Mouse (Mus musculus) embryonic facial prominence, embryonic 11.5 days (tissue): ENCODE results near the gene Arhgap9. TPM values are rescaled to one million over a fixed set of nuclear protein-coding genes. Genes with fewer than 3 reads are reported as not detected.
"Not testable (repeated sequence)": the region's sequence is repeated elsewhere in the genome, so short reads cannot be mapped to it uniquely, and the experiment has no call there.

Source experiments
- ATAC-seq: fragments of 200-750 bp; cut with Nextera tagmentation; replicated peaks from 2 replicates; pipeline ENCODE4 v1.8.0; 2017; ENCODE audit warnings: low read depth; ENCODE audit not compliant: insufficient number of reproducible peaks, low FRiP score, low TSS enrichment
- DNase-seq: peaks from one replicate; pipeline ENCODE4 v3.0.0-alpha.2; 2015; ENCODE audit warnings: low spot score
- H3K27ac ChIP-seq: fragments of 300-500 bp; sonication (generic); replicated peaks from 2 replicates; pipeline ENCODE4 v1.5.1; 2014; ENCODE audit warnings: mild to moderate bottlenecking, low read depth, low read length, control low read depth
- H3K27me3 ChIP-seq: fragments of 300-500 bp; sonication (generic); 2 replicates; pipeline ENCODE4 v1.6.1; 2014; ENCODE audit warnings: mild to moderate bottlenecking, low read length, moderate library complexity, mixed read lengths; ENCODE audit not compliant: control insufficient read depth, insufficient read depth
- H3K36me3 ChIP-seq: fragments of 300-500 bp; sonication (generic); replicated peaks from 2 replicates; pipeline ENCODE4 v1.6.1; 2014; ENCODE audit warnings: low read depth, mild to moderate bottlenecking, low read length, moderate library complexity, mixed read lengths; ENCODE audit not compliant: control insufficient read depth, insufficient read depth
- H3K4me1 ChIP-seq: fragments of 300-500 bp; sonication (generic); 2 replicates; pipeline ENCODE4 v1.6.1; 2014; ENCODE audit warnings: low read length, mixed read lengths; ENCODE audit not compliant: control insufficient read depth, insufficient read depth
- H3K4me2 ChIP-seq: fragments of 300-500 bp; sonication (generic); 2 replicates; pipeline ENCODE4 v1.6.1; 2014; ENCODE audit warnings: low read depth, mild to moderate bottlenecking, control low read depth, low read length, moderate library complexity
- H3K4me3 ChIP-seq: fragments of 300-500 bp; sonication (generic); 2 replicates; pipeline ENCODE4 v1.5.1; 2014; ENCODE audit warnings: low read depth, low read length, control low read depth
- H3K9ac ChIP-seq: fragments of 300-500 bp; sonication (generic); replicated peaks from 2 replicates; pipeline ENCODE4 v1.6.1; 2014; ENCODE audit warnings: mild to moderate bottlenecking, control low read depth, low read length
- H3K9me3 ChIP-seq: fragments of 300-500 bp; sonication (generic); replicated peaks from 2 replicates; pipeline ENCODE4 v1.6.1; 2016; ENCODE audit warnings: mild to moderate bottlenecking, low read length, inconsistent platforms, mixed read lengths; ENCODE audit not compliant: control insufficient read depth
- WGBS: fragments of 180-500 bp; shearing (Covaris S2); extraction: QIAGEN DNeasy Blood & Tissue Kit; methylation state at CpG from one replicate; pipeline ENCODE4 v1.1.7; 2014; 5-methylcytosine and 5-hydroxymethylcytosine counted together
- polyA plus RNA-seq: library from polyadenylated mRNA; unstranded; fragments of >200 nt; fragmentation: Nextera tagmentation; extraction: Ambion mirVana; gene quantifications from 2 replicates; pipeline ENCODE4 v1.2.1, GENCODE M21; 2014

Arhgap9 gene
- polyA plus RNA-seq, 1 experiment from 2014 or later = 1.8 TPM

DNA sequence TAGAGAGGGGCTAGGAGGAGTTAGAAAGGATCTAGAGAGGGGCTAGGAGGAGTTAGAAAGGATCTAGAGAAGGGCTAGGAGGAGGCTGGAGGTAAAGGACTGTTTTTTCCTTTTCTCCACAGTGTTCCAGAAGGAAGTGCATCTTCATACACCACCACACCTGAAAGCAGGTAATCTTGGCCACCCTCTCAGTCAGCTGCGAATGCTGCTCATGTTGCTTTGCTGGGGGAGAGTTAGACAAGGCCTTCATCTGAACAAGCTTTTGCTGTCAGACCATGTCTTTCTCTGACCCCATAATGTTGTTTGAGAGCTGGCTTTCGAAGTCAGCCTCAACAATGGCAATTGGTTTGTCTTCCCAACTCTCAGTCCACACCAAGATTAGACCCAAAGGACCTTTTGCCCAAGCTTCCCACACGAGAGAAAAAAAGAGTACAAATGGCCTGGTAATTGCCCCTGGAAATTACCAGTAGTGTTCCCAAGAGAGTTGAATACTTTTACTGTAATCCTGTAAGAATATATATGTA is 28.1 kb upstream of the Arhgap9 start:
- H3K9me3 ChIP-seq = no peaks in the 10 kb centered on the region
- no peak overlapping the region for H3K4me3 ChIP-seq
- H3K4me1 ChIP-seq = no peaks in the 10 kb centered on the region; the same call in 1 of the 2 replicates
- H3K27me3 ChIP-seq = no peaks in the 10 kb centered on the region
- H3K9ac ChIP-seq = no peak overlapping the region
- no peak for DNase-seq
- 86% methylated on average over 3 of the region's 3 CpGs for WGBS
- H3K4me2 ChIP-seq = no peak overlapping the region
- H3K36me3 ChIP-seq = peaks cover 29% of the 10 kb centered on the region
- no peak for ATAC-seq
- no peak overlapping the region for H3K27ac ChIP-seq

DNA sequence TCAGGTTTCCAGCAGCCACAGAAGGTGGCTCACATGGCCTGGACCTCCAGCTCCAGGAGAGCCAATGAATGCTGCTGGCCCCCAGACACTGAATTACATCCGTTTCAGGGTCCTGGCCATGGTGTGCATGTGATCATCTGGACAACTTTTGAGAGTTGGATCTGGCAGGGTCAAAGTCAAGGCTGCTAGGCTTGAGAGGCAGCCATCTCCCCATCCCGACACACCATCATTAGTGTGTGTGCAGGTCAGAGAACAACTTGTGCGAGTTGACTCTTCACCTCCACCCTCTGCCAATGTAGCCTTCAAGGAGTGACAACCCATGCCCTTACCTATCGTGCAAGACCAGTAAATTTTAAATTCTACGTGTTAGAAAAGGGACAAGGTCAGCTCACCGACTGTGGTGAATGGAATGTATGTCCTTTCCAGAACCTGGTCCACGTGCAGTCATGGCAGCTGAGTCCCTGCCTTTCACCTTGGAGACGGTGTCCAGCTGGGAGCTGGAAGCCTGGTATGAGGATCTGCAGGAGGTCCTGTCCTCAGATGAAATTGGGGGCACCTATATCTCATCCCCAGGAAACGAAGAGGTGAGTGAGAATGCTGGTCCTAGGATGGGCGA is 26.8 kb upstream of the Arhgap9 start:
- H3K4me3 ChIP-seq = no peak overlapping the region
- H3K36me3 ChIP-seq = peaks cover 29% of the 10 kb centered on the region

DNA sequence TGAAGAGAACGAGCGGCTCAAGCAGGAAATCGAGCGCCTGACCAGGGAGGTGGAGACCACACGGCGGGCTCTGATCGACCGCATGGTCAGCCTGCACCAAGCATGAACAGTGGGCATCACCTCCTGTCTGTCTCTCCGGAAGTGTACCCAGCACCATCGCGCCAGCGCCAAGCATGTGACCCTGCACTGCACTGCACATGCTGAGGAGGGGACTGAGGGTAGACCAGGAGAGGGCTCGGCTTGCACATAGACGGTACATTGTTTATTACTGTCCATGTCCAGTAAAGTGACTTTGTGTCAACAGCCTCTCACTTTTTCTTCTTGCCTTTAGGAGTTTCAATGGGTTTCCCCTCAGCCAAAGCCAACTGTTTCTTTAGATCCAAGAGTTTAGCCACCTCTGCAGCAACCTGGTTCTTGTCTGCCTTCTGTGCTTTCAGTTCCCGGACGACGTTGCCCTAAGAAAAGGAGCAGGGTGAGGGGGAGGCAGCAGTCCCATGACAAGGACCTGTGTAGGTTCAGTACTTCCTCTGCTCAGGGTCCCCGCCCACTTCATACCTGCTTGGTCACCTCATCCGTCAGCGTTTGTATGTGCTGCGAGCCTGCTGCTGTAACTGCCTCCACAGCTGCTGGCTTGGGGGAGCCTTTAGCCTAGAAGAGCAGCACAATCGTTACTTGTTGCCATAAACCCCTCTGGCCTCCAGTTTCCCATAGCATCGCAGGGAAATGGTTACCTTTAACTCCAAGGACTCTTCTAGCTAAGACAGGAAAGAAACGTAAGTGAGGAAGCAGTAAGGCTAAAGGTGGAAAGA is 25.6 kb upstream of the Arhgap9 start:
- H3K9me3 ChIP-seq = no peaks in the 10 kb centered on the region
- peaks cover 29% of the 10 kb centered on the region for H3K36me3 ChIP-seq
- H3K27ac ChIP-seq = no peak overlapping the region
- H3K4me3 ChIP-seq = no peak overlapping the region
- DNase-seq (no peak), ATAC-seq (no peak)
- H3K4me1 ChIP-seq = no peaks in the 10 kb centered on the region
- WGBS = 93% methylated on average over 24 of the region's 24 CpGs
- no peaks in the 10 kb centered on the region for H3K27me3 ChIP-seq
- H3K4me2 ChIP-seq = no peak overlapping the region
- H3K9ac ChIP-seq = no peak overlapping the region

More for the DNA sequence above, 26.8 kb upstream of the Arhgap9 start:
- DNase-seq (no peak), ATAC-seq (no peak)
- H3K9ac ChIP-seq = no peak overlapping the region
- no peaks in the 10 kb centered on the region for H3K9me3 ChIP-seq
- H3K4me1 ChIP-seq = no peaks in the 10 kb centered on the region
- no peaks in the 10 kb centered on the region for H3K27me3 ChIP-seq
- H3K4me2 ChIP-seq = no peak overlapping the region
- WGBS = 91% methylated on average over 10 of the region's 10 CpGs
- H3K27ac ChIP-seq = no peak overlapping the region

DNA sequence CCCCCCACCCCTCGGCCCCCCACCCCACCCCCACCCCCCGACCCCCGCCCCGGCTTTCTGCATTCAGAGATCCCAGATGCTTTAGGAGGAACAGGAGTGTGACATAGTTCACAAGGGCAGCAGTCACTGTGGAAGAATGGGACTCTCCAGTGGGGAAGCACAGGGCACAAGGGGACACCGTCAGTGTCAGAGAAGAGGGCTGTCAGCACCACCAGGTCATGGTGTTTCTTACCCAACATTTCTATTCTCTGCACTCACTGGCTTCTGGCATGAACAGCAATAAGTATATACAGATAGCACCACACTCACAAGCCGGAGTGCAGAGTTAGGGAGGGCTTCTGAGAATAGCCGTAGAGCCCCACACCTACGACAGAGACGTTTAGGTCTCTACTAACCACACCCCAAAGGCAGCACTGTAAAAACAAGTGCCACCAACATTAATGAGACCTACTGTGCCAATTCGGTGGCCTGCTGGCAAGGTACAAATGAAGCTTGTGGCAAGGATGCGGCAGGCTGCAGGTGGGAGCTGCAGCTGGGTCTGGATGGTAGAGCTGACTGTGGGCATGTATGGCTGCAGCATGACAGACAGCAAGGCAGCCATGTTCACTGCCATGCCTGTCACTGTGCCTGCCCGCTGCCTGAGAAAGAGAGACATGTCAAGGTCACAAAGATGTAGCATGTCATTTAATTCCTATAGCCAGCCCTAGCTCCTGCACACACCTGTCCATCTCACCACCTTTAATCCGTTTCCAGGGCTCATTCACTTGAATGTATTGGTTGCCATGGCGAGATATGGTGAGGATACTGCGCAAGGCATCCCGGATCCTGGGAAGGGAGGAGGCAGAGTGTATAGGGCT is 24.5 kb upstream of the Arhgap9 start:
- H3K4me2 ChIP-seq = no peak overlapping the region
- no peak overlapping the region for H3K27ac ChIP-seq
- no peaks in the 10 kb centered on the region for H3K4me1 ChIP-seq
- H3K9ac ChIP-seq = no peak overlapping the region
- no peak for ATAC-seq
- DNase-seq = no peak
- H3K4me3 ChIP-seq = no peak overlapping the region
- peaks cover 32% of the 10 kb centered on the region for H3K36me3 ChIP-seq
- H3K27me3 ChIP-seq = no peaks in the 10 kb centered on the region
- WGBS = 90% methylated on average over 16 of the region's 16 CpGs
- H3K9me3 ChIP-seq = no peaks in the 10 kb centered on the region

DNA sequence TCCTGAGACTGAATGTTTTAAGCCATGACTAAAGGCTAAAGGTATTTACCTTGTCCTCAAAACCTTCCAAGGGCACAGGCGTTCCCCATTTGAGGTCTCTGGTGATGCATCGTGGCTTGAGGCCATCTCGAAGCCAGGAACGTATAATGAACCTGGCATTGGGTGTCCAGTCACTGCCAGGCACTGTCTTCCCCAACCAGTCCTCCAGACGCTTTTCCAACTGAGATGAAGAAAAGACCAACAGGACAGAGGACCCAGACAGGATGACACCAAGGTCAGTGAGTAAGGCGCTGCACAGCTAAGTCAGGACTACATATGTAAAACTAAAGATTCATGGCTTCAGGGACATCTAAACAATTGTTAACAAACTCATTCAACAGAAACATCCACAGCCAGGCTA is 21.4 kb upstream of the Arhgap9 start:
- Histone ChIP-seq H3K4me2 (no peak overlapping the region), H3K9me3 (no peaks in the 10 kb centered on the region), H3K4me1 (no peaks in the 10 kb centered on the region), H3K27me3 (no peaks in the 10 kb centered on the region), H3K4me3 (no peak overlapping the region), H3K9ac (no peak overlapping the region), H3K27ac (no peak overlapping the region), H3K36me3 (peaks cover 35% of the 10 kb centered on the region)
- no peak for ATAC-seq
- WGBS = 93% methylated on average over 6 of the region's 6 CpGs
- no peak for DNase-seq

DNA sequence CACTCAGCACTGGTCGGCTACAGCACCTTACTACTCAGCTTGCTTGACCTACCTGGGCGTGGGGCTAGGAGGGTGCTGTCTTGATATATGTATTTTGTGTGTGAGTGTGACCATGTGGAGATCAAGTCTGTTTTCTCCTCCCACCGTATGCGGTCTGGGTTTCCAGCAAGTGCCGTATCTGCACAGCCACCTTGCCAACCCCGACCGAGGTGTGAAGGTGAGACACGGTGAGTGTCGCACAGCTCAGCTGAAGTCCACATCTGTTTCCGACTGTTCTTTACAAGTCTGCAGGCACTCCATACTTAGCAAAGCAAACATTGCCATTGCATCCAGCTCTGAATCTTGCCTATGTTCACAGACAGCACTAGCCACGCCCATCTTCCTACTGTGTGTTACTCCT is 18.6 kb upstream of the Arhgap9 start:
- Histone ChIP-seq H3K27me3 (no peaks in the 10 kb centered on the region), H3K27ac (no peak overlapping the region), H3K4me2 (no peak overlapping the region), H3K4me3 (no peak overlapping the region), H3K9ac (no peak overlapping the region), H3K9me3 (no peaks in the 10 kb centered on the region), H3K36me3 (peaks cover 31% of the 10 kb centered on the region), H3K4me1 (no peaks in the 10 kb centered on the region)
- no peak for DNase-seq
- ATAC-seq = no peak
- 94% methylated on average over 11 of the region's 11 CpGs for WGBS

DNA sequence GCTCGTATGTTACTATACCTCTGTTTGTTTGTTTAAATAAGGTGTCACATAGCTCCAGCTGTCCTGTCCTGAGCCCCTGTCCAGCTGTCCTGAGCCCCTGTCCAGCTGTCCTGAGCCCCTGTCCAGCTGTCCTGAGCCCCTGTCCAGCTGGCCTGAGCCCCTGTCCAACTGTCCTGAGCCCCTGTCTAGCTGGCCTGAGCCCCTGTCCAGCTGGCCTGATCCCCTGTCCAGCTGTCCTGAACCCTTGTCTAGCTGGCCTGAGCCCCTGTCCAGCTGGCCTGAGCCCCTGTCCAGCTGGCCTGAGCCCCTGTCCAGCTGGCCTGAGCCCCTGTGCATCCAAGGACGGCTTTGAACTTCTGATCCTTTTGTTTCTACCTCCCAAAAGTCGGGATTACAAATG is 12.6 kb upstream of the Arhgap9 start:
- H3K27ac ChIP-seq, DNase-seq, H3K4me2 ChIP-seq, H3K4me3 ChIP-seq, H3K9ac ChIP-seq, H3K4me1 ChIP-seq, ATAC-seq, H3K27me3 ChIP-seq, H3K9me3 ChIP-seq: not testable (repeated sequence)
- H3K36me3 ChIP-seq = peaks cover 29% of the 10 kb centered on the region
- 90% methylated on average over 3 of the region's 3 CpGs for WGBS
